Mouse (Mus musculus) hindbrain, embryonic 11.5 days (tissue): ENCODE data around the gene Meaf6. TPM values are rescaled to one million over a fixed set of nuclear protein-coding genes. Genes with fewer than 3 reads are reported as not detected.

Experiments used
- ATAC-seq: fragments of 200-750 bp; cut with Nextera tagmentation; 2 replicates; pipeline ENCODE4 v1.8.0; 2017; ENCODE audit warnings: mild to moderate bottlenecking, moderate TSS enrichment, moderate library complexity; ENCODE audit not compliant: low FRiP score
- DNase-seq: peaks from one replicate; pipeline ENCODE4 v3.0.0-alpha.2; 2015; ENCODE audit warnings: low spot score
- H3K27ac ChIP-seq: fragments of 300-500 bp; sonication (generic); 2 replicates; pipeline ENCODE4 v1.5.1; 2014; ENCODE audit warnings: mild to moderate bottlenecking, low read depth, low read length
- H3K27me3 ChIP-seq: fragments of 300-500 bp; sonication (generic); 2 replicates; pipeline ENCODE4 v1.6.1; 2014; ENCODE audit warnings: mild to moderate bottlenecking, low read length, moderate library complexity, mixed read lengths; ENCODE audit not compliant: control insufficient read depth, insufficient read depth
- H3K36me3 ChIP-seq: fragments of 300-500 bp; sonication (generic); 2 replicates; pipeline ENCODE4 v1.6.1; 2014; ENCODE audit warnings: mild to moderate bottlenecking, low read length, moderate library complexity, mixed read lengths; ENCODE audit not compliant: control insufficient read depth, insufficient read depth
- H3K4me1 ChIP-seq: fragments of 300-500 bp; sonication (generic); replicated peaks from 2 replicates; pipeline ENCODE4 v1.6.1; 2014; ENCODE audit warnings: low read length, mixed read lengths; ENCODE audit not compliant: control insufficient read depth, insufficient read depth
- H3K4me2 ChIP-seq: fragments of 300-500 bp; sonication (generic); replicated peaks from 2 replicates; pipeline ENCODE4 v1.6.1; 2014; ENCODE audit warnings: mild to moderate bottlenecking, low read depth, low read length
- H3K4me3 ChIP-seq: fragments of 300-500 bp; sonication (generic); 2 replicates; pipeline ENCODE4 v1.5.1; 2014; ENCODE audit warnings: low read depth, low read length
- H3K9ac ChIP-seq: fragments of 300-500 bp; sonication (generic); 2 replicates; pipeline ENCODE4 v1.6.1; 2014; ENCODE audit warnings: low read depth, low read length
- H3K9me3 ChIP-seq: fragments of 300-500 bp; sonication (generic); 2 replicates; pipeline ENCODE4 v1.6.1; 2016; ENCODE audit warnings: low read length; ENCODE audit not compliant: control insufficient read depth
- WGBS: fragments of 180-500 bp; shearing (Covaris S2); extraction: QIAGEN DNeasy Blood & Tissue Kit; methylation state at CpG from one replicate; pipeline ENCODE4 v1.1.7; 2014; 5-methylcytosine and 5-hydroxymethylcytosine counted together
- polyA plus RNA-seq: library from polyadenylated mRNA; unstranded; fragments of >200 nt; fragmentation: Nextera tagmentation; extraction: Ambion mirVana; gene quantifications from 2 replicates; pipeline ENCODE4 v1.2.1, GENCODE M21; 2014

Meaf6 gene
- polyA plus RNA-seq, 1 experiment from 2014 or later, result 122 TPM

DNA sequence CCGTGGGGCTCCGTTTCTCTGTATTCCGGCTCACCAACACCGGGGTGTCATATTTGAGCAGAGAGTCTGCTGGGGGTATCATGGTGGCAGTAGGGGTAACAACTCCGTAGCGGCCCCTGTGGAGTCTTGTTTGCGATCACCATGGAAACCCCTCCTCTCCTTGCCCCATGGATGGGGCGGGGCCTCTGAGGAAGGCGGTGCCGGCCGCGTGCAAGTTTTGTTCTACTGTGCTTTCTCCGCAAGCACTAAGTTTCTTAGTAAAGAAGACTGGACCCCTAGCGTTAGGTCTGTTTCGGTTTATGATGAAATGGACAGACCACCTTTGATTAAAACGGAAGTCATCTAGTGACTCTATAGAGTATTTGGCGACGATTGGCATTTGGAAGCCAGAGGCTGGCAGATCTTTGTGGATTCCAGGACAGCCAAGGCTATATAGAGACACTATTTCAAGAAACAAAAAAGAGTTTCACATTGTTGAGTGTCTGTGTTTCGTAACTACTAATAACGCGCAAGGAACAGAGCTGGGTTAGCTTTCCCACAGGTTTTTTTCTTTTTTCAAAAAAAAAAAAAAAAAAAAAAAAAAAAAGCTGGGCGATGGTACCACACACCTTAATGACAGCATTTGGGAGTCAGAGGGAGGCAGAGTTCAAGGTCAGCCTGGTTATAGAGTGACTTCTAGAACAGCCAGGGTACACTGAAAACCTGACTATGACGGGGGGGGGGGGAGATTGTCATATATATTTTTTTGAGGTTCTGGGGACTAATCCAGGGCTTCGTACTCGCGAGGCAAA, 19.2 kb upstream of the Meaf6 start, which contains the start of gene Dnali1:
TSS of gene Dnali1 (minus strand) at position 187 of the 791 bp plus-strand sequence.
- H3K27ac ChIP-seq, result no peak within 1 kb of the TSS
- no peaks in the 10 kb centered on the region for H3K27me3 ChIP-seq
- no peaks in the 10 kb centered on the region for H3K9me3 ChIP-seq
- peak within 1 kb of the TSS; percentile 77 for H3K9ac ChIP-seq
- H3K4me1 ChIP-seq, result peaks cover 8% of the 10 kb centered on the region
- peak; percentile 74 for DNase-seq
- peak within 1 kb of the TSS; percentile 85 for H3K4me3 ChIP-seq
- H3K4me2 ChIP-seq, result peak within 1 kb of the TSS; percentile 60
- 0 out of 2 replicates have a peak, but pooled peaks cover 4% of the 10 kb centered on the region for H3K36me3 ChIP-seq
- 5% methylated on average over 26 of the region's 26 CpGs for WGBS
- ATAC-seq, result peak; percentile 59

DNA sequence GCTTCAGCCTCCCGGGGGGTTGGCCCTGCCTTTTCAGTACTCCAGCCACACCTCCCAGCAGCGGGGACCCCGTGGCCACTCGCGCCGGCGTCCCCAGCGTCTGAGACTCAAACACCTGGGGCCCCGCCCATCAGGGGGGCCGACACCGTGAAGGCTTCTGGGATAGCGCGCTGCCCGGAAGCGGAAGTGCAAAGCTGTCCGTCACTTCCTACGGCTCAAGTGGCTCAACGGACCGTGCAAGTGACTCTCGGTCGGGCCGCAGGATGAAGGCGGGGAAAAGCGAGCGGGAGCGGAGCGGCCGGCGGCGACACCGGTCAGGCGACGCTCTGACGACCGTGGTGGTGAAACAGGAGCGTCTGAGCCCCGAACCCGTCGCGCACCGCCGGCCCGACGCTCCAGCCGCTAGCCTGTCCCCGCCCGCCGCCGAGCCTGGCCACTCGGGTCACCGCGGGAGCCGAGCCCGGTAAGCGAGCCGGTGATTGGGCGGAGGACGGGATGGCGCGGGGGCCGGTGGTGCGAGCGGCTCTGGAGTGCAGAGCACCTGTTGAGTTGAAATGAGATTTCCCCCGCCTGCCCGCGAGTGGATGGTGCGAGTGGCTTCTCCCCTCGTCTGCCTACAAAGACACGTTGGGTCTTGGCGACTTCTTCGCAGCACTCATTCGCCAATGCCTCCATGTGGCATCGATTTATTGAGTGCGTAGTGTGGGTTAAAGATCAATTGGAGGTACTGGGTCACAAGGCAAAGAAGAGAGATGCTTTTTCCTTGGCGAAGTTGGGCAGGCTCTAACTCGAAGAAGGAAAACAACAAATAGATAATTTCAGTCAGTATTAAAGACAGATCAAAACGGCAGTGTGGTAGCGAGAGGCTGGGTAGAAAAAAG, 18.2 kb upstream of the Meaf6 start, which contains the start of gene Snip1:
TSS of gene Snip1 (plus strand) at position 183 of the 881 bp plus-strand sequence.
- under 1% methylated on average over 61 of the region's 78 CpGs for WGBS
- DNase-seq, result peak; percentile 97
- H3K4me3 ChIP-seq, result peak within 1 kb of the TSS; percentile 85
- H3K4me1 ChIP-seq, result peaks cover 8% of the 10 kb centered on the region
- no peaks in the 10 kb centered on the region for H3K9me3 ChIP-seq
- no peak within 1 kb of the TSS for H3K27ac ChIP-seq
- peak within 1 kb of the TSS; percentile 66 for H3K4me2 ChIP-seq
- no peaks in the 10 kb centered on the region for H3K27me3 ChIP-seq
- ATAC-seq, result peak; percentile 91
- H3K36me3 ChIP-seq, result 0 out of 2 replicates have a peak, but pooled peaks cover 6% of the 10 kb centered on the region
- peak within 1 kb of the TSS; percentile 77 for H3K9ac ChIP-seq

DNA sequence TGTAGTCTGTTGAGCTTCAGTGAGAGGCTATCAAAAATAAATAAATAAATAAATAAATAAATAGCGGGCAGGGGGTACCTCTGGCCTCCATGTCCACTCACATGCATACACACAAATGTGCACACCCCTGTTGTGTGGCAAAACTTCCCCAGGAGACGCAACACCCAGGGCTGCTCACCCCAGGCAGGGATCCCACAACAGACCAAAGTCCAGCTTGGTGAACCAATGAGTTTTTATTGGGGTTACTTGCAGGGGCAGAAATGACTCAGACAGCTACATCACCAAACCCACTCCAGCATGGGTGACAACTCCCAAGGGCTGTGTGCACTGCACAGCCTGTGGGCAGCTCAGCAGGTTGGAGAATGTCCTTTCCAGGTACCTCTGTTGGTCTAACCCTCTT, 7.2 kb upstream of the Meaf6 start:
- Histone ChIP-seq H3K27ac (no peak overlapping the region), H3K4me3 (no peak overlapping the region), H3K36me3 (peaks cover 2% of the 10 kb centered on the region; the same call in 1 of the 2 replicates), H3K4me1 (no peaks in the 10 kb centered on the region), H3K27me3 (no peaks in the 10 kb centered on the region), H3K9ac (no peak overlapping the region), H3K4me2 (no peak overlapping the region), H3K9me3 (no peaks in the 10 kb centered on the region)
- no peak for ATAC-seq
- 96% methylated on average over 2 of the region's 2 CpGs for WGBS
- no peak for DNase-seq

DNA sequence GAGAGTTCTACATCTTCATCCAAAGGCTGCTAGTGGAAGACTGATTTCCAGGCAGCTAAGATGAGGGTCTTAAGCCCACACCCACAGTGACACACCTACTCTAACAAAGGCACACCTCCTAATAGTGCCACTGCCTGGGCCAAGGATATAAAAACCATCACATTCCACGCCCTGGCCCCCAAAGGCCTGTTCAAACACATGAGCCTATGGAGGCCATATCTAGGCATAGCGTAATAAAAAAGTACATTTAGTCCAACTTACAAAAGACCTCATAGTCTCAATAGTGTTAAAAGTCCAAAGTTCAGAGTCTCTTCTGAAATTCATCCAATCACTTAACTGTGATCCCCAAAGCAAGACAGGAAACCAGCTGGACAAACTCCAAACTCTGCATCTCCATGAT, 6.2 kb upstream of the Meaf6 start:
- WGBS, result 93% methylated on average over 2 of the region's 2 CpGs
- H3K27ac ChIP-seq, result no peak overlapping the region
- H3K9ac ChIP-seq, result no peak overlapping the region
- no peaks in the 10 kb centered on the region; the same call in 1 of the 2 replicates for H3K36me3 ChIP-seq
- H3K27me3 ChIP-seq, result no peaks in the 10 kb centered on the region
- no peaks in the 10 kb centered on the region for H3K9me3 ChIP-seq
- H3K4me2 ChIP-seq, result no peak overlapping the region
- ATAC-seq, result no peak
- DNase-seq, result no peak
- H3K4me1 ChIP-seq, result no peaks in the 10 kb centered on the region
- no peak overlapping the region for H3K4me3 ChIP-seq

DNA sequence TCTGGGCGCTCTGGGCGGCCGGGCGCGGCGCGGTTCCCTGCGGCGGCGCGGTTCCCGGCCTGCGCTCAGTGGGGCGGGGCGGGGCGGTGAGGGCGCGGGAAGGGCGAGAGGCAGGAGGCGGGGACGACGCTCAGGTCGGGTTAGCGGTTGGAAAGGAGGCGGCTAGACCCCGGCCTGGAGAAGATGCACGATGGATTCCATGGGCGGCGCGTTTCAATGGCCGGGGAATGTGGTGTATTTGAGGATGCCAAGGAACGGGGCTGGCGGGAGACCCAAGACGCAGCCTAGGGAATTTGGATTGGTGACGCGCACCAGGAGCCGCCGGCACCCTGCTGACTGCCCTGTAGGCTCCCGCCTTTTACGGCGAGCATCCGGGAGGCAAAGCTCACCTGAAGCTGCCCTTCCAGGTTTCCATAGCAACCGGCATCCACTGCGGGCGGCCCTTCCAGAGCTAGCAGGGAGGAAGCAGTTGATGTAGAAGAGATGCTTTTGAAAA, 460 bp downstream of the Meaf6 start:
- Histone ChIP-seq H3K4me1 (peaks cover 2% of the 10 kb centered on the region; the same call in 1 of the 2 replicates), H3K9me3 (no peaks in the 10 kb centered on the region), H3K27me3 (no peaks in the 10 kb centered on the region), H3K36me3 (peaks cover 7% of the 10 kb centered on the region), H3K4me2 (peak overlapping the region; percentile 53), H3K9ac (peak overlapping the region; percentile 92), H3K27ac (peak overlapping the region; percentile 98), H3K4me3 (peak overlapping the region; percentile 81)
- ATAC-seq, result peak; percentile 91
- DNase-seq, result no peak
- WGBS, result 0% methylated on average over 31 of the region's 45 CpGs

DNA sequence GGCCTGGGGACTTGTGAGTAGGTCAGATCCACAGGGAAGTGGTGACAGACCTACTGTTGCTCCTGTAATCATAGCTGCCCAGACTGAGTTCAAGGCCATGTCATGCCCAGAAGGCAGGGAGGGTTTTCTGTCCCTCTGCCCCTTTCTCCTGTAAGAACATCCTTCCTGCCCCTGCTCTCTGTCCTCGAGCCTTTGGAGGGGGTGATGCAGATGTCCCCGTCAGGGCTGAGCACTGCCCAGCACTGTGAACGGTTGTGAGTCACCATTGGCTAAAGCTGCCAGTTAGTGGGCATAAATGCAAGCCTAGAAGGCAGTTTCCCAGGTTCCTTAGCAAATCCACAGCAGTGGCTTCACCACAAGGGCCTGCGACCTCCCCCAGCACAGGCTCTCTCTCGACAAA, 8.1 kb downstream of the Meaf6 start:
- peaks cover 9% of the 10 kb centered on the region for H3K36me3 ChIP-seq
- H3K27me3 ChIP-seq, result no peaks in the 10 kb centered on the region
- 89% methylated on average over 5 of the region's 5 CpGs for WGBS
- no peak overlapping the region for H3K4me2 ChIP-seq
- no peak overlapping the region for H3K4me3 ChIP-seq
- no peak overlapping the region for H3K27ac ChIP-seq
- H3K9ac ChIP-seq, result no peak overlapping the region
- H3K4me1 ChIP-seq, result no peaks in the 10 kb centered on the region
- DNase-seq, result no peak
- H3K9me3 ChIP-seq, result no peaks in the 10 kb centered on the region
- ATAC-seq, result no peak

DNA sequence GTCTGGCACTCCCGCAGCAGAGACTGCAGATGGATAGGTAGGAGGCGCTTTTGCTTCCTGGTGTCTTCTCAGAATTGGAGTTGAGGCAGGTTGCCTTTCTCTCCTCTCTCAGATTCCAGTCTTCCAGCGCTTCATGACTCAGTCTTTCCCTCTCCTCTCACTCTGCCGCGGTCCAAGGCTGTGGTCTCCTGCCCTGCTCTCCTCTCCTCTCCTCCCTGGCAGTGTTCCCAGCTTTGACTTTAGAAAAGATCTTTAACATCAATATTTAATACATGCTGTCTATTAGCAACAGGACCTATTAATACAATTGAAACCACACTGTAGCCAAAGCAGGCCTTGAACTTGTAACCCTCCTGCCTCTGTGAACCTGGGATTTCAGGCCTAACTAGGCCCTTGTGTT, 11.1 kb downstream of the Meaf6 start:
- H3K4me1 ChIP-seq, result no peaks in the 10 kb centered on the region
- no peak overlapping the region for H3K9ac ChIP-seq
- no peaks in the 10 kb centered on the region for H3K9me3 ChIP-seq
- no peak overlapping the region for H3K4me3 ChIP-seq
- no peak for ATAC-seq
- H3K27ac ChIP-seq, result no peak overlapping the region
- no peak overlapping the region for H3K4me2 ChIP-seq
- no peaks in the 10 kb centered on the region for H3K27me3 ChIP-seq
- DNase-seq, result no peak
- WGBS, result 97% methylated on average over 5 of the region's 5 CpGs
- no peaks in the 10 kb centered on the region for H3K36me3 ChIP-seq

DNA sequence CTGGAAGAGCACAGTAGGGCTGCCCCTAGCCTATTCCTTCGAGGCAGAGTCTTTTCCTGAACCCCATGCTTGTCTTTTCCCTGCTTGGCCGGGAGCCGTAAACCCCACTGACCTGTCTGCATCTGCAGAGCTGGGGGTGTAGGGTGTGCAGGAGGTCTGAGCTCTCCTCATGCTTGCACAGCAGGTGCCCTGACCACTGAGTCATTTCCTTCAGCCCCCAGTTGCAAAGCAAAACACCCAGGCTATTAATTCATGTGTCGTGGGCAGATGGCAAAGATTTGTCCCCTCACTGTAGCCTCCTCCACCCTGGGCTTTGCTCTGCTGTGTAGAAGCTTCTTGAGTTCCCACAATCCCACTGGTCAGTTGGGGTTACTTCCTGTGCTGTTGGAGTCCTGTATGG, 12.5 kb downstream of the Meaf6 start:
- Histone ChIP-seq H3K27ac (no peak overlapping the region), H3K4me2 (no peak overlapping the region), H3K4me3 (no peak overlapping the region), H3K9ac (no peak overlapping the region), H3K27me3 (no peaks in the 10 kb centered on the region), H3K4me1 (no peaks in the 10 kb centered on the region), H3K9me3 (no peaks in the 10 kb centered on the region), H3K36me3 (no peaks in the 10 kb centered on the region)
- ATAC-seq (no peak), DNase-seq (no peak)
- 82% methylated on average over 4 of the region's 4 CpGs for WGBS
